Mouse (Mus musculus) testis, adult 2 months (tissue): ENCODE measurements around the gene Trim72. TPM values are rescaled to one million over a fixed set of nuclear protein-coding genes. Genes with fewer than 3 reads are reported as not detected.
"Not testable (repeated sequence)": the region's sequence is repeated elsewhere in the genome, so short reads cannot be mapped to it uniquely, and the experiment has no call there.

ENCODE experiments used
- H3K27ac ChIP-seq: fragments of 200-500 bp; 2 replicates; pipeline ENCODE4 v1.5.1; 2012; ENCODE audit warnings: low read depth, low read length; ENCODE audit not compliant: control insufficient read depth, insufficient read depth
- H3K27me3 ChIP-seq: fragments of 200-500 bp; 2 replicates; pipeline ENCODE4 v1.6.1; 2012; ENCODE audit warnings: mild to moderate bottlenecking, low read length, moderate library complexity; ENCODE audit not compliant: control insufficient read depth, insufficient read depth
- H3K36me3 ChIP-seq: fragments of 200-500 bp; 2 replicates; pipeline ENCODE4 v1.6.1; 2012; ENCODE audit warnings: mild to moderate bottlenecking, low read length; ENCODE audit not compliant: control insufficient read depth, insufficient read depth
- H3K4me1 ChIP-seq: fragments of 200-500 bp; 2 replicates; pipeline ENCODE4 v1.6.1; 2012; ENCODE audit warnings: low read length; ENCODE audit not compliant: control insufficient read depth, insufficient read depth
- H3K4me3 ChIP-seq: fragments of 200-500 bp; 2 replicates; pipeline ENCODE4 v1.5.1; 2012; ENCODE audit warnings: low read depth, mild to moderate bottlenecking, low read length, moderate library complexity, mixed read lengths; ENCODE audit not compliant: control insufficient read depth
- CTCF ChIP-seq: fragments of 200-500 bp; IDR thresholded peaks from 2 replicates; pipeline ENCODE4 v1.5.1; 2012; ENCODE audit warnings: low read depth, mild to moderate bottlenecking, inconsistent platforms, low read length, moderate library complexity; ENCODE audit not compliant: control insufficient read depth, insufficient read depth, insufficient replicate concordance
- POLR2A ChIP-seq: fragments of 200-500 bp; IDR thresholded peaks from 2 replicates; pipeline ENCODE4 v1.6.1; 2012; ENCODE audit warnings: low read depth, mild to moderate bottlenecking, inconsistent platforms, low read length, moderate library complexity; ENCODE audit not compliant: control insufficient read depth
- polyA plus RNA-seq: library from polyadenylated mRNA; depleted of rRNA; stranded (reverse); fragments of >200 nt; gene quantifications from 2 replicates; pipeline ENCODE4 v1.2.3, GENCODE M21; 2012

Gene Trim72
- polyA plus RNA-seq, 1 experiment, result 0.32 TPM

DNA sequence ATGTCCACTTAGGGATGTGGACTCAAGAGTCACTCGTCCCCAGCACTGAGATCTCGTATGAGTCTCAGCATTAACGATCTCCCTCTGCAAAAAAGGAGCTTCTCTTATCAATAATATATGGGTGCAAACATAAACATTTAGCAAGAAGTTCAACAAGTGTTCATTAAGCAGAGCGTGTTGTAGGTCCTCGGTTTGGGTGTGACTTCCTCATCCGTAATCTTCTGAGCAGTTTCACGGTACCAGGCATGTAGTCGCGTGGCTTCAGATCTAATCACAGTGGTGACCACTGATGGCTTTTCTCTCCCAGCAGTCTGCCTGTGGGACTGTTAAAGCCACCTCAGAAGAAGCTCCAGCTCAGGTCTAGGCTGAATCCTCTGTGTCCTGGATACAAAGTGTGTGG is 20.6 kb downstream of the Trim72 start:
- TF ChIP-seq POLR2A, result no peak
- no peak for TF ChIP-seq CTCF
- no peak overlapping the region for H3K27ac ChIP-seq

DNA sequence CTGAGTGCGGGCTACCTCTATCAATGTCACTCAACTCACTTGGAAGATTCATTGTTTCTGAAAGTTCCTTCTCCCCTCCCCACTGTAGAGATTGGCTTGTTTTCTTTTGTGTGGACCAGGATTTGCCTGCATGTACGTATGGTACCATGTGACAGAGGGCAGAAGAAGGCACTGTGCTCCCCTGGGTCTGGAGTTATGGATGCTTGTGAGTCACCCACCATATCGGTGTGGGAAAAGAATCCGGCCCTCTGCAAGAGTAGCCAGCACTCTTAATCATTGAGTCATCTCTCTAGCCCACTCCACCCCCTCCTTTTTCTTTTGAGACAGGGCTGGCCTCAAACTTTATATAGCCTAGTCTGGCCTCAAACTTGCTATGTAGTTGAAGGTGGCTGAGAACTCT is 21.2 kb downstream of the Trim72 start:
- no peaks in the 10 kb centered on the region for H3K27me3 ChIP-seq
- no peak overlapping the region for H3K27ac ChIP-seq
- no peaks in the 10 kb centered on the region for H3K36me3 ChIP-seq
- no peaks in the 10 kb centered on the region for H3K4me1 ChIP-seq
- no peak overlapping the region for H3K4me3 ChIP-seq
- TF ChIP-seq CTCF (no peak), POLR2A (no peak)

More for the DNA sequence above, 20.6 kb downstream of the Trim72 start:
- Histone ChIP-seq H3K36me3 (no peaks in the 10 kb centered on the region), H3K27me3 (no peaks in the 10 kb centered on the region), H3K4me1 (no peaks in the 10 kb centered on the region), H3K4me3 (no peak overlapping the region)

DNA sequence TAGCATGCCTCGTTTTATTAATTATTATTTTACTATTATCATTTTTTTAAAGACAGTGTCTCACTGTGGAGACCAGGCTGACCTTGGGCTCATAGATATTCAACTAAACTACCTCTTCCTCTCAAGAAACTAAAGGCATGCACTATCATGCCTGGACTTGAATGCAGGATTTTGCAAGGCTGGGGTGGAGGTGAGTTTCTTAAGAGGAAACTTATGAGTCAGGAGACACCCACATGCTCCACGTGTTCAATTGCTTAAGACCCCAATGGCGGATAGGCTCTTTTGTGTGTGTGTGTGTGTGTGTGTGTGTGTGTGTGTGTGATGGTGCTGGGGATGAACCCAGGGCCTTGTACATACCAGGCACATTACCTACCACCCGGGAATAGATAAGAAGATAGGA is 21.6 kb downstream of the Trim72 start:
- Histone ChIP-seq H3K4me3 (no peak overlapping the region), H3K36me3 (no peaks in the 10 kb centered on the region), H3K27me3 (no peaks in the 10 kb centered on the region), H3K4me1 (no peaks in the 10 kb centered on the region), H3K27ac (no peak overlapping the region)
- TF ChIP-seq CTCF (no peak), POLR2A (no peak)

DNA sequence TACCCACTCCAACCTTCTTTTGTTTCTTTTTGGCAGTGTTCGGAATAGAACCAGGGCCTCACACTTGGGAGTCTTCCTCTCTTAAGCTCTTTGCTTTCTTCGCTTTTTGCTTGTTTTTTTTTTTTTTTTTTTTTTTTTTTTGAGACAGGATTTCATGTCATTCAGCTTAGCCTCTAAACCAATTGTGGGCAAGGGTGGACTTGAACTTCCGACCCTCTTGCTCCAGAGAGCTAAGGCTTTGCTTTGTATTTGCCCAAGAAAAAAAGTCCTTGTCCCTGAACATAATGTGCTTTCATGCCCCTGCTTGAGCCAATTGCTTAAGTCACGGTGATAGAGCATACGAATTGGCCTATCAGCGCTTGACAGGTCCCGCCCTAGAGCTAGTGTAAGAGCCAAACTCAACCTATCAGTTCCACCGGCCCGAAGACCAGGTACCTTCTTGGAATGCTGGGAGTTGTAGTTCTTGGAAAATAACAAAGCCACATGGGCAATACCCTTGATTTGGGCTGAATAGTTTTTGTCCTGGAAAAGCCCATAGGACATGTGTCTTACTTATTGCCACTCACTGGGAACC is 27.7 kb downstream of the Trim72 start:
- no peak overlapping the region for H3K27ac ChIP-seq
- no peaks in the 10 kb centered on the region for H3K27me3 ChIP-seq
- no peaks in the 10 kb centered on the region for H3K4me1 ChIP-seq
- no peak for TF ChIP-seq CTCF
- TF ChIP-seq POLR2A, result no peak
- H3K36me3 ChIP-seq, result no peaks in the 10 kb centered on the region
- no peak overlapping the region for H3K4me3 ChIP-seq

DNA sequence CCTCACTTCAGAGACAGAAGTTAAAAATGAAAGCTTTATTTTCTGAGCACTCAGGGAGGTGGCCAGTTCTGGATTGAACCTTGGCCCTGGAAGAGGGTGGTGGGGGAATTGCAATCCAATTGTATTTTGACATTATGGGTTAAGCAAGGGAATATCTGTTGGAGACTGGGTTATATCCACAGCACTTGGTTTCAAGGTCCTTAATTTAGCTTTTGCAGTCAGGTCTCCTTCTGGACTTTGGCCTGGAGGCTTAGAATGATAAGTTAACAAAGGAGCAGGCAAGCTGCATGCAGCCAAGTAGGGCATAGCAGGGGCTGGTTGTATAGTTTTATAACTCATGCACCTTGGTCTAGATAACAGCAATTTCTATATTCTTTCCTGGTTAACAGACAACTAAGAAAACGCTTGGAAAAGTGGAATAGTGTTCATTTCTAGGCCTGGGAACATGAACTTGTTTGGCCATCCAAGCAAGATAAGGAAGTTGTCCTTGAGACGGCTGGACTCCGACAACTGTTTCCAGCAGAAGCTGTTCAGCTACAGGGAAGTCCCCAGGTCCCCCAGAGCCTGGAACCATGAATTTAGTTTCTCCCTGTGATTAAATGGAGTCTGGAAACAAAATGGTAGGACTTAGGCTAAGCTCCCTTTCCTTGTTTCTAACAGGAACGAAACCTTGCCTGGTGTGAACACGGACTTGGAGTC is 28.7 kb downstream of the Trim72 start:
- H3K4me3 ChIP-seq, result no peak overlapping the region
- no peak overlapping the region for H3K27ac ChIP-seq
- H3K27me3 ChIP-seq, result no peaks in the 10 kb centered on the region
- no peaks in the 10 kb centered on the region for H3K36me3 ChIP-seq
- TF ChIP-seq CTCF, result no peak
- no peak for TF ChIP-seq POLR2A
- no peaks in the 10 kb centered on the region for H3K4me1 ChIP-seq

DNA sequence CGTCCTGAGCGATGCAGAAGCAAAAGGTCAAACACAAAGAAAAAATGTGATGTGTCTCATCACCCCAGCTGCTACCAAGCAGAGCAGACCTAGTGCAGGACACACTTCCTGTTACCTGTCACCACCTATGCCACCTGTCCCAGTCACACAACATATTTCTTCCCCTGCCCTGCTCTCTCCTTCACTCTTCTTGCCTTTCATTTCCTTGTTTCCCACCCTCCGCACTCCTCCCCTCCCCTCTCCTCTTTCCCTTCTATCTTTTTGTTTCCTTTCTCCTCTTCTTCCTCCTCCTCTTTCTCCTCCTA is 29.2 kb downstream of the Trim72 start:
- no peaks in the 10 kb centered on the region for H3K36me3 ChIP-seq
- no peaks in the 10 kb centered on the region for H3K4me1 ChIP-seq
- no peak for TF ChIP-seq CTCF
- no peak overlapping the region for H3K27ac ChIP-seq
- H3K27me3 ChIP-seq, result no peaks in the 10 kb centered on the region
- no peak overlapping the region for H3K4me3 ChIP-seq

DNA sequence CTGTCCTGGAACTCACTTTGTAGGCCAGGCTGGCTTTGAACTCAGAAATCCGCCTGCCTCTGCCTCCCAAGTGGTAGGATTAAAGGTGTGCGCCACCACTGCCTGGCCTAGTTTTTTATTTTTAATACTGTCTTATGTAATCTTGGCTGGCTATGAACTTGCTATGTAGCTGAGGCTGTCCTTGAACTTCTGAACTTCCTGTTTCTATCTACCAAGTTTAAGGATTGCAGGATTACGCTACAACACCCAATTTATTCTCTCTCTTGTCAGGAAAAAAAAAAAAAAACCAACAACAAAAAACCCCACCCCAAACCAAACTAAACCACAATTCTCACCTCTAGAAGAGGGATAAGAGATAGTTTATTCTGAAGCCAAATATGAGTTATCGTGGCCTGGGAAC is 29.9 kb downstream of the Trim72 start:
- no peaks in the 10 kb centered on the region for H3K4me1 ChIP-seq
- TF ChIP-seq CTCF (no peak), POLR2A (no peak)
- H3K27ac ChIP-seq, result no peak overlapping the region
- H3K4me3 ChIP-seq, result no peak overlapping the region
- no peaks in the 10 kb centered on the region for H3K36me3 ChIP-seq
- no peaks in the 10 kb centered on the region for H3K27me3 ChIP-seq

DNA sequence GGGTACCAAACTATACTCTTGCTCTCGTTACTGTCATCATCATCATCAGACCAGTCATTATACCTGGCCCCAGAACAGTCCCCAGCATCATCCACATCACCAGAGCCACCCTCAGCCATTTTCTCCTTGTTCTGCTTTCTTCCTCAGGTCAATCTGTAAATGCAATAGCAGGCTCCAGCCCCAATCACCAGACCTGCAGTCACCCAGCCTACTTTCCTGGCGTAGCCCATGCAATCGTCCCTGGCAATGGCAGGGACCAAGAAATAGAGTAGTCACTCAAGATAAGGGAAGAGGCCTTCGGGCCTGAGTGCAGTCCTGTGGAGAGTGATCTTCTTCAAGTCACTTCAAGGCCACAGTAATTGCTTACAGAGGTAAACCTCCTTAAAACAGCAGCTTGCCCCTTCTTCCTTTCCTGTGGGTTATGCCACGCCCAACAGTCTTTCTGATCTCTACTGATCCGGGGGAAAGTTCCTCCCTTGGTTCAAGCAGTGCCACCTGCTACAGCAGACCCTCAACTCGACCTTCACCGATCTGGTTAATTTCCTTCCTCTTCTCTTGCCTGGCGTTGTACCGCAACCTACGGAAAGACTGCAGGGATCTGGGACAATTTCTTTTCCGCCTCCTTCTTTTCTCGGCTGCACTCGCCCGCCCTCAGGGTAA is 38.5 kb downstream of the Trim72 start:
- H3K27me3 ChIP-seq, H3K4me3 ChIP-seq, H3K4me1 ChIP-seq, H3K27ac ChIP-seq, H3K36me3 ChIP-seq: not testable (repeated sequence)
